Mouse (Mus musculus): ENCODE measurements around the gene Slc38a6.
A peak's percentile ranks its signal among the peaks of the same experiment; 100 is the strongest.

Gene Slc38a6

DNA sequence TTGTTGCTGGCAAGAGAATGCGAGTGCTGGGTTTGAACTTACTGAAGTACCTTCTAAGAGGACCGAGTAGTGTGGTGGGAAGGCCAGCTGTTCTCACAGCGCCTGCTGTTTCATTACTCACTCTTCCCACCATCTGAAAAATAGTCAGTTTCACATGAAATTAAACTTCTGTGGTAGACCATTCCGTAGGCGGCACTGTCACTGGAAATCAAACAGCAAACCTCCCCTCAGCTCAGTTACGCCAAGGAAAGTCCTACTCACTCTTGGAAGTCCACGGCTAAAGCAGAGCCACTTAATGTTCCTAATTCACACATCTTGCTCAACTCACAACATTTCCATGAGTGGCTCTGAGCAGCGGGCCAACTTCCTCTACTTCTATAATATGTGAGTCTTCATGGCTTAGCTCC lies 37.6 kb downstream of the Slc38a6 start:
- DNase-seq (ENCODE audit: low spot score) = peak; percentile 59

DNA sequence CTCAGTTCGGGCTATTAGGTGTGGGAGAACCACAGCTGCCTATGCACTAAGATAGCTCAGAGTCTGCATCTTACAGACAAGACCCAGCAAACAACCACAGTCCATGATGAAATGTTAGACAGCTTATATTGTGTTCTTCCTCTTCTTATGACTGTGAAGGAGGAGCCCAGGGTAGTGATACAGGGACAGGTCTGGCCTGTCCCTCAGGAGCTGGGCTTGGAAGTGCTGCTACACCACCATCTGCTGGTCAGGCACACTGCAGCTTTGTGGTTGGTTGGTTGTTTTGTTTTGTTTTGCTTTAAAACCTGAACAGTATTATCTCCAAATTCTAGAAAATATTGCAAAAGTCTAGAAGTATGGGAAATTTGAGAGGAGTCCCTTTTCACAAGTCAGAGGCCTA lies 38.2 kb downstream of the Slc38a6 start:
- DNase-seq (ENCODE audit: low spot score) = peak; percentile 42

DNA sequence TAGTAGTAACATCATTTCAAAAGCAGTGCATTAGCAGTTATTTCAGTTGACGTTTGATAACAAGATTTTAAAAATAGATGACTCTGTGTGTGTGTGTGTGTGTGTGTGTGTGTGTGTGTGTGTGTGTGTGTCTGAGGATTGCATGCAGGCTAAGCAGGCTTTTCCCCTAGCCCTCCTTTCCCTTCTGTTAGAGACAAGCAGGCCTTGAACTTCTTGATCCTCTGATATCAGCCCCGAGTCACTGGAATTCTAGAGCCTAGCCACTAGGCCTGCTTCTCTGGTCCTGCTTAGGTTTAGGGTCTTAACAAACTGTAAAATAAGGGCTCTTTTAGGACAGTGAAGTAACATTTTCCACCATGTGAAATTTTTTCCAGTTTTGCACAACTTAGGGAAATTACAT lies 38.6 kb downstream of the Slc38a6 start:
- no peak for DNase-seq (ENCODE audit: low spot score)

DNA sequence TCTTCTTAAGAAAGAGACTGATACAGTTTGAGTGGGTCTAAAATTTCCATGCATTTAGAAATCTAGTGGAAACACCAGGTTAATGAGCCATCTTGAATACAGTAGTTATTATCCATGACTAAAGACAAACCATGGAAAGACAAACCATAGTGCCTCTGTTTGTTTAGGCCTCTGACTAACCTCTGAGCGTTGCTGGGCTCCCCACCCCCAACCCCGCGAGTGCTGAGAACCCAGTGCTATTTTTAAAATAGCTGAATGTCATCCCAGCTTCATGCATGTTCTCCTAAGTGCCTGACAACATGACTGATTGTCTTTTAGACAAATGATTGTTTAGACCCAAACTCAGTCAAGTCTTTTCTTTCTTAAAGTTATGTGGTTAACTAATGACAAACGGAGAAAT lies 39.0 kb downstream of the Slc38a6 start:
- DNase-seq (ENCODE audit: low spot score) = no peak

DNA sequence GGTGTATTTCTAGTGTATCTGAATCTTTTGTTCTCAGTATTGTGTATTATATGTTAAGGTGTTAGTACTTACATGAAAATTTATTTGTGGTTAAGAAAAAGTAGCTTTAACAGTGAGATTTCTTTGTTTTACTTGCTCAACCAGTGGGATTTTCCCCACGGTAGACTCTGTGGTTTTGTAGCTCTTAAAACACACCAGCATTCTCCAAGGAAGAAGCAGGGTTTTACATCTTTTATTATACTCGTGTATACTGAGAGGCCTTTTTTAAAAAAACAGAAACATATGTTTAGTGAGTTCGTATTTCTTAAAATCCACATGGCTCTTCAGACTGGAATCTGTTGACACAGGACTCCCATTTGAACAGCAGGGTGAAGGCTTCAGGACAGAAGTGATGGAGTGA lies 40.8 kb downstream of the Slc38a6 start:
- DNase-seq (ENCODE audit: low spot score) = no peak

DNA sequence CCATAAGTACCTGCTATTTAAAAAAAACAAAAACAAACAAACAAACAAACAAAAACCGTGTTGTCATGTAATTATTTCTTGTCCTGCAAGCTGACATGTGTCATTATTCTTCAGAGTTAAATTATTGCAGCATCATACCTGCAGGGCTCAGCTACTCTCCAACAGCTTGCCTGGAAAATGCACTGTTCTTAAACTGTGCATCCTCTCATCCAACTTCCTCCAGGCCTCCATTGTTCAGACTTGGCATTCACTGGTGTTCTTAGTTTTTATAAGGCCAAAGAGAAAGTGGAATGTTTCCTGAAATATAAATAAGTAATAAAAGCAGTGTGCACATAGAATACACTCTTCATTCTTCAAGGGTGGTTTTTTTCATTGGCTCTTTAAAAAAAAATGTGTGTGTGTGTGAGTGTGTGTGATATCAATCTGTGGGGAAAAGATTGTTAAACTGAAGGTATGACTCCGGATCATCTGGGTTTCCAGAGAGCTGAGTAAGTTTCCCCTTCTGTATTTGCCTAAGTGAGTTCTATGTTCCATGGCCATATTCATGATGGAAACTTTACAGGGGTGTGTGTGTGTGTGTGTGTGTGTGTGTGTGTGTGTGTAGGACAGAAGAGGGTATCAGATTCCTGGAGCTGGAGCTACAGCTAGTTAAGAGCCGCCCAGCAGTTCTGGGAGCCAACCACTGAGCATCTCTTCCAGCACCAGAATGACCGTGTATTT lies 42.0 kb downstream of the Slc38a6 start:
- no peak for DNase-seq (ENCODE audit: low spot score)

DNA sequence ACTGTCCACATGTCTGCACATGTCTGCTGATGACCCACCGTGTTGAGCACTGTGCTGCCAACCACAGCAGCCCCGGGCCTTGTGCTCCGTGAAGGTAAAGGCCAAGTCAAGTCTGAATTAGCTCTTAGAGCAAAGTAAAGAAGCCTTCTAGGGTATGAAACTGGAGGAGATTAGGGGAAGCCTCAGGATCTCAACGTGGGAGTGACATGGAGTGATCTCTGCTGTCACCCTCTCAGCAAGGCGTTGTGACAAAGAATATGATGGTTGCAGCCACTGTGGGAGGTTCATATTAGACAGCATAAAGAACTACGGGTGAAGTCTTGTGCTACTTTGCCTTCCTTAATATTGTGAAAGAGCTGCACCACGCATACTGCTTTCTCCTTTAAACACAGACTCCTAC lies 43.7 kb downstream of the Slc38a6 start:
- DNase-seq (ENCODE audit: low spot score) = no peak

DNA sequence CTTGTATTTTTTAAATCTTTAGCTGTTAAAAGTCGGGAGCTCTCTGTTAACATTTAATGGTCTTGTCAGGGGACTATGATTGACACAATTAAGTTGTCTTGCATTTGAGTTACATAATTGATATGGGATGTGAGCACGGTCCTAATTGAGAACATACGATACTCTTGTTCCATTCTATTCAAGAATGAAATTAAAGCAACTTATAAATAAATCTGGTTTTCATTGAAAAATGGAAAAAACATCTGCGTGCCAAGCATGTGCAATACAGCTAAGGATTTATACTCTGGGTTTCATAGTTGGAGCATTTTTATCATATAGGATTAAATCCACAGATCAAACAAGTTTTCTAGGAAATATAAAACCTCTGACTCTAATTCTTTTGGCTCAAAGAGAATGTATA lies 46.1 kb downstream of the Slc38a6 start:
- no peak for DNase-seq (ENCODE audit: low spot score)

DNA sequence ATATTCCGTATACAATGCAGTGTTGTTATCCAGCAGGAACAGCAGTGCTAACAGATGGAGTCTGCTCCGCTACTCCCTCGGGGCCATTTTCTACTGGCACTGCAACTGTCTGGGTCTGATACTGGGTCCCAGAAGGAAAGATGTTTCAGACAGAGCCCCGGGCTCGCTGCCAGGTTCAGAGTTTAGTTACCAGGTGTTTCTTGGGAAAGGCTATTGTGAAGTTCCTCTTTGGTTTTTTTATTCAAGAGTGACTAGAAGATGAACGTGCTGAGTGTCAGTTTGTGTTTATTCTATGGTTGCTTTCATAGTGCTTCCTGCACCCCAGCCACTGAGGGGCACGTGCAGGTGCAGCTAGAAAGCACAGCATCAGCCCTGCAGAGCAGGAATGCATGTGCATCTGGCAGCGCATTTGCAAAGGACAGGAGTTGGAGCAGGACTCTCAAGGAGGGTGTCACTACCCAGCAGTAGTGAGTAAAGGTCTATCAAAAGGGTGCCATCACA lies 47.5 kb downstream of the Slc38a6 start:
- DNase-seq (ENCODE audit: low spot score) = no peak

DNA sequence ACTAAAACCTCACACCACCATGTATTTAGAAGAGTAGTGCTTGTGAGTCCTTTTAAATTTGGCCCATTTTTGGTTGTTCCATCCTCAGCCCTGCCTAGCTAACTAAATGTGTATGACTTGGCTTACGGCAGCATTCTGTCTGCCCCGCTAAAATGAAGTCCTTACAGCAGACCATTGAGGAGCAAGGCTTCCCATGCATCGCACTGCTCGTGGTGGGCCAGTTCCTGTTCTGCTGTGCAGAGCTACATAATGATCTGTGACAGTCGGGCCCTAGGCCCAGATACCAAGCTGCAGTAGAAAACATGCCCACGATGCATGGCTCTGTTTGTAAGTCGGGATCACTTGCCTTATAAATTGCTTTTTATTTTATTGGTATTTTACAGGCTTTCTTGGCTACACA lies 50.5 kb downstream of the Slc38a6 start:
- no peak for DNase-seq (ENCODE audit: low spot score)

DNA sequence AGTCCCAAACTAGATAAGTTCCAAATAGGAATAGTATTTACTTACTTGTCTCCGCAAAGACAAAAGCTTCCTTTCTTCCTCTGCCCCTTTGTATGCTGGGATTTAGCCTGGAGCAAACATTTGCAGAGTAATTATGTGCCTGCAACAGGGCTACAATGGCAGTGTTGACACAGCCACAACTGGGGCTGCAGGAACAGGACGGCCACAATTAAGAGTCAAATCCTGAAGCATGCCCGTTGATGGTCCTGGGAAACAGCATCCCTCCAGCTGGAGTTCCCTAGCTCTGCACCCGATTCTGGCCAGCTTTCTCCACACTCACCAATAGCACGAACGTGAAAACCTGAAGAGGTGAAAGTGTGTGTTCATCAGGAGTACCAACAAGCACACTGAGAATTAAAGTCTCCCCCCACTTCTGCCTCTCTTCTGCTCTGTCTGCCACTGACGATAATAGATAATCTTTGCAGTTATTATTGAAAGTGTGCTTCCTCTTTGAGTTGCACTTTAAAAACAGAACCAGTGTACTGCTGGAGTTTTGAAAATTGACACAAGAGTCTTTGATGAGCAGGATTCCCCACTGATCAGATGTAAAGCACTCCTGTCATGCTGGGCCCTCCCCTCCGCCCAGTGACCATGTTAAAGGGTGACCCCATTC lies 54.2 kb downstream of the Slc38a6 start:
- DNase-seq (ENCODE audit: low spot score) = no peak

DNA sequence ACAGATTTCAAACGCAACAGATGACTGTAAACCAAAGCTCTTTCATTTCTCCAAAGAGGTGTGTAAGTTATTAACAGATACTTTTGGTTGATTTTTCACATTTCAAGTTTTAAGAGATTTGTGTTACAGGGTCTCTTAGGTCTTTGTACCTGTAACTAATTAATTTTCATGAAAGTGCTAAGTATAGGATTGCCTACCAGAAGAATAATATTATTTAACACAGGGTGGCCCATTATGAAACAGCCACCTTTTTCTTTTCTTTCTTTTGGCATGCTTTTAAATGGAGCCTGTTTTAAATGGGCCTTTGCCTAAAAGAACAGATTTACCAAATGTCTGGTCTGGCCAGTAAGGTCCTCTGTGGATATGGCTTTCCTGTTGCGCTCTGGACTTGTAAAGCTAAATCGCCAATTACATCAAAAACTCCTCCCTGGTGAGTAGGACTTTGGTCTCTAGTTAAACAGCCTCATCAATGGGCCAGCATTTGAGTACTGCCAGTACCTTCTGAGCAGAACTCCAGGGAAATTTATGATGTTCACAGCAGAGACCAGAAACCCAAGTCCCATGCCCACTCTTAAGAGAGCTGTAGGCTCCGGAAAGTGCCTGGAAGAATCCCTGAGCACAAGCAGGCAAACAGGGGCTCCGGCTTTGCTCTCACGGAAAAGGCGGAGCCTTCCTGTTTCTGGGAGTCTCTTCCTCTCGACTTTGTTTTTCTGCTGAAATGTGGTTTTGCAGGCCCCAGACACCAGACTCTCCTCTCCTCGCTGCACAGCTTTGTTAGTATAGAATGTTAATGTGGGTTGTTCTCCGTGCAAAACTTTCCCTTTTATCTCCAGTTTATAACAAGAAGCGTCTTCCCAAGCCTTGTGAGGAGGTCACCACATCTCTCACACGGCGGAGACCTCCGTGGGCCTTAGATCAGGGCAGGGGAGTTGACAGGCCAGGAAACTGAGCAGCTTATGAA lies 55.4 kb downstream of the Slc38a6 start:
- DNase-seq (ENCODE audit: low spot score) = peak; percentile 43

DNA sequence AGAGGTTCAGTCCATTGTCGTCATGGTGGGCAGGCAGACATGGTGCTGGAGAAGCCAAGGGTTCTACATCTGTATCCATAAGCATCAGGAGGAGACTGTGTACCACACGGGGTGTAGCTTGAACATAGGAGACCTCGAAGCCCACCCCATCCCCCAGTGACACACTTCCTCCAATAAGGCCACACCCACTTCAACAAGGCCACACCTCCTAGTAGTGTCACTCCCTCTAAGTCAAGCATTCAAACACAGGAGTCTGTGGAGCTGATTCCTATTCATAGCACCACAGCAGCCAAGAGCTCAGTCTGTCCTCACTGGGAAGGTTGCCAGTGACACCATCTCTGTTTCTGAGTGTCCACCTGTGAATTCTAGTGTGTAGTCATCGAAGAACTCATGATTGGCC lies 57.7 kb downstream of the Slc38a6 start:
- no peak for DNase-seq (ENCODE audit: low spot score)

DNA sequence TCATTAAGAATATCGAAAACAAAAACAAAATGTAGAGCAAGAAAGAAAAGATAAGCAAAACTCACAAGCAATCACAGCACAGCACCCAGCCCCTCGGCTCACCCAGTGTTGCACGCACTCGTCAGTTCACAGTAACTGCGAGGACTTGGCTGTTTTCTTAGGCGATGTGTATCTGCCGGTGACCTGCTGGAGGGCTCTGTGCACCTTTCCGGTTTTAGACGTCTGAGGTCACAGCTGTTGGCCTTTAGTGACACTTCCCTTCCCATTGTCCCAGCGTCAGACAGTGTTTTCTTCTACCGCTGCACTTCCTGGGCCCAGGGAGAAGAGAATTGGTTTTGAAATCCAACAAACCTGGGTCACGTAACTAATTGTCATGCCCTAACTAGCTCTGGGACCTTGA lies 58.6 kb downstream of the Slc38a6 start:
- DNase-seq (ENCODE audit: low spot score) = peak; percentile 26

DNA sequence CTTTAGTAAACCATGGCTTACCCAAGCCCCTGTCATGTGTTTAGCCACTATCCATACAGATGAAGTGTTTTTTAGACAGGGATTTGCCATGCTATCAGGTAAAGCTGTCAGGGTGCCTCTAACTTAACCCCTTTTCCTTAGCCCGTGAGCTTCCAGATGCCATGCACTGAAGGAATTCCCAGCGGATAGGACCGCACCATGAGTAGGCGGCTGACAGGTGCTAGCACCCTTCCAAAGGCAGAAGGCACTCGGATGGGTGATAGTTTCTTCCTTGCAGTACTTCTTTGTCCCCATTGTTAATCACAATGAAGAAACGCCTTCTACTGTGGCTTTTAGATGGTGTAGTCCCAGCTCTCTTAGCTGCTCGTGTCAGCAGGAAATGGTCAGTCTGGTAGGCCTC lies 60.6 kb downstream of the Slc38a6 start:
- DNase-seq (ENCODE audit: low spot score) = no peak

DNA sequence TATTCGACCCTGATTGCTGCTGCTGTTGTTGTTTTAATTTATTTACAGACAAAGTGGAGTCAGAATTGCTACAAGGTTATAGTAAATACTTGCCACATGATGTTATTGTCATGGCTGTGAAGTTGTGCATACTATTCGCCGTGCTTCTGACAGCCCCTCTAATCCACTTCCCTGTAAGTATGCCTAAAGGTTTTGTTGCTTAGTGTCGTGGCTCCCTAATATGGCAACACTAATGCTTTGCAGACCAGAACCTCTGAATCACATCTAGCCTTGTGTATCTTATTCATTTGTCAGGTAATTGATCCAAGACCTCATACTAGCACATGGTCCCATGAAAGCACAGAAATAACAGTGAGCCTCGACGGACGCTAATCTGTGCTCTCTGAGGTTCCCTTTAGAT lies 63.9 kb downstream of the Slc38a6 start:
- DNase-seq (ENCODE audit: low spot score) = no peak

DNA sequence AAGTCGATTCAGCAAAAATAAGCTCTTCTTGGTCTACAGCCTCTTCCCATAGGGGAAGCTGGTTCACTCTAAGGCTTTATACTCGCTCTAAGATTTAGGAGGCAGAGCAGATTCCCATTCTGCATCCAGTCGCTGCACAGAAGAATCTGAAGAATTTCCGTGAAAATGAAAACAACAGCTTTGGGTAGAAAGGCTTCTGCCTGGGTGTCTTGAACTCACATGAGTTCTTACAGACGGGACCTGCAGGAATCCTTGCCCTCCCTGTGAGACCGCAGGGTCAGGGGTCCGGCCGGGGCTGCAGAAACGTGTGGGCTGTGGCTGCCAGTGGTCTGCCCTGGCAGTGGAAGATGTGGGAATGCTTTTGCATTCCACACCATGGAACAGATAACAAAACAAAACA lies 64.4 kb downstream of the Slc38a6 start:
- no peak for DNase-seq (ENCODE audit: low spot score)

DNA sequence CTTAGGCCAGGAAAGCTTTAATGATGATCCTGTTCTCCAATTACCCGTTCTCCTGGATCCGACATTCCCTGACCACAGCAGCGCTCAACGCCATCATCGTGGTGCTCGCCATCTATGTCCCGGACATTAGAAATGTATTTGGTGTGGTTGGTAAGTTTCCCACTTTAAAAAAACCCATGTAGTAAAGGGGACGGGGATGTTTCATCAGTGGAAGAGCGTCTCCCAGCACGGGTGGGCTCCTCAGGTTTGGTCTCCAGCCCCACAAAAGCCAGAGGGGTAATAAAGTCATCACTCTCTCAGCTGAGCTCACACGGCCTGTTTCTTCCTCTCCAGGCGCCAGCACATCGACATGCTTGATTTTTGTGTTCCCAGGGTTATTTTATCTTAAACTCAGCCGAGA lies 65.2 kb downstream of the Slc38a6 start:
- no peak for DNase-seq (ENCODE audit: low spot score)

DNA sequence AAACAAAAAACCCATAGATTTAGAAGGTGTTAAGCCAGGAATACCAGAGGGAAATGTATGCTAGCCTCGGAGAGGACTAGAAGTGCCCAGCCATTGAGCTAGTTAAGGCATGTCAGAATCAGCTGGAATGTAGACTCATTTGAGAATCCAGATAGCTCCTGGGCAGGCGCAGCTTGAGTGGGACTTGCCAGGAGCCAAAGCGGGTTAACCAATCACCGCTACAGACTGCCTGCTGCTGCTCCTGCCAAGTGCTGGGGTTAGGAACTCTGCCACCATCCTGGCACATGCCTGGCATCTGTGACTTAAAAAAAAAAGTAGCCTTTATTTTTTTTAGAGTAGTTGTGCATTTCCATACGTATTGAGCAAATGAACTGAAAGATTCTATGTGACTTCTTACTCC lies 66.8 kb downstream of the Slc38a6 start:
- no peak for DNase-seq (ENCODE audit: low spot score)

DNA sequence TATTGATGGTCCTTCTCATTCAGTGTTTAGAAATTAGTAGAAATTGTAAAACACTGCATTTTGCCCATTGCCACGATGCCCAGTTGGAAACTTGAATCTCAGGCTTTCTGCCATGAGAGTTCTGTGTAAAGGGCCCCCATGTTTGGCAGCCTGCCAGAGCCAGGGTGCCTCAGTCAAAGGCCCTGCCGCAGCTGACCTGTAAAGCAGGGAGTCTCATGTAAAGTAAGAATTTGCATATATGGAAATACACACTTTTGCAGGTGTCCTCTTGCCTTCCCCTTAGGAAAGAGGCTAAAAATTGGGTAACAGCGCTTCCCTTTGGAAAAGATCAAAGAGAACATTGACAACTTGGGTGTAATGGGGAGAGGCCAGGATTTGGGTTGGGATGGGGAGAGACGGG lies 67.9 kb downstream of the Slc38a6 start:
- no peak for DNase-seq (ENCODE audit: low spot score)

DNA sequence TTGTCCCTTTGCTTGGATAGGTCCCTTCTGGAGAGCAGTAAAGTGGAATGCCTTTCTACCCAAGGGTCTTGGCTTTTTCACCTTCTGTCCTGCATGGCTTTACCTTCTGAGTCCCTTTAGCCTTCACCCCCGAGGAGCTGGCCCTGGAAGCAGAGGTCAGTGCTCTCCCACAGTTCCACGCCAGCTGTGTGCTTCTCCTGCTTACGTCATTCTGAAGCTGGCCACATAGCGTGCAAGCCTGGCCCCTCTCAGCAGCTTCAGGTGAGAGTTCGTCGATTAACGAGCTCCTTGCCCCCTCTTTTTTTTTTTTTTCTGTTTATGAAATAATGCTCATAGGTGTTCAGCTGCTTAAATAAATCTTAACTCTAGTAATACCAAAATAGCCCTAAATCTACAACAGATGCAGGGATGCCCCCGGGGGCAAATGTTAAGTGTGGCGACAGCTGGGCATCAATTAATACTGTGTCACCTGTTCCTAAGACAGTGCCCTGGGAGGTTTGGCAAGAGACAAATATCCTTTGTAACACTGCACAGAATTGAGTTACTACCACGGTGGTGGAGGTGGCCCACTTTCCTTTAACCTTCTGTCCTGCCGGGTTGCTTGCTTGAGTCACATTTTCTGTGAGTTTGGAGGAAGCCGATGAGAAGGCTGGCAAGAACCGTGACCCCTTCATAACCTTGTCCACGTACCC lies 68.7 kb downstream of the Slc38a6 start:
- DNase-seq (ENCODE audit: low spot score) = no peak

DNA sequence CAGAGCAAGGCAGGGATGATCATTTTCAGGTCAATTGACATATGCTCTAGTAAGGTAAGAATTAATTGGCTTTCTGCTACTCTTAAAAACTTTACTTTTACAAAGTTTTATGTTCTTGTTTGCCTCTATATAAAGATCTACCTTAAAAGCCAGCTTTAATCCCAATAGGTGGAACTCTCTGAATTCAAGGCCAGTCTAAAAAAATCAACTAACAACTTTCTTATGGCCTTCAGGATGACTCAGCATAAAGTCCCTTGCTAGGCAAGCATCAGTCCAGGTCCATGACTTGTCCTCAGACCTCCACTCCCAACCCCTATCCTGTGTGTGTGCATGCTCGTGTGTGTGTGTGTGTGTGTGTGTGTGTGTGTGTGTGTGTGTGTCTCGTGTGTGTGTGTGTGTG lies 70.1 kb downstream of the Slc38a6 start:
- no peak for DNase-seq (ENCODE audit: low spot score)

Measured in lung, postnatal 25 days (tissue).